Mouse (Mus musculus) midbrain, embryonic 16.5 days (tissue): Measurements from ENCODE around the gene Fgfr2. TPM values are rescaled to one million over a fixed set of nuclear protein-coding genes. Genes with fewer than 3 reads are reported as not detected.

Experiments
- ATAC-seq: fragments of 200-750 bp; cut with Nextera tagmentation; 2 replicates; pipeline ENCODE4 v1.8.0; 2017; ENCODE audit warnings: moderate TSS enrichment
- H3K27ac ChIP-seq: fragments of 300-500 bp; sonication (generic); 2 replicates; pipeline ENCODE4 v1.5.1; 2014; ENCODE audit warnings: mild to moderate bottlenecking, low read length, mixed read lengths
- H3K27me3 ChIP-seq: fragments of 300-500 bp; sonication (generic); 2 replicates; pipeline ENCODE4 v1.6.1; 2014; ENCODE audit warnings: low read depth, low read length, mixed read lengths; ENCODE audit not compliant: control insufficient read depth, insufficient read depth
- H3K36me3 ChIP-seq: fragments of 300-500 bp; sonication (generic); 2 replicates; pipeline ENCODE4 v1.6.1; 2014; ENCODE audit warnings: mild to moderate bottlenecking, low read length, moderate library complexity, mixed read lengths; ENCODE audit not compliant: control insufficient read depth, insufficient read depth
- H3K4me1 ChIP-seq: fragments of 300-500 bp; sonication (generic); 2 replicates; pipeline ENCODE4 v1.6.1; 2014; ENCODE audit warnings: mild to moderate bottlenecking, low read length, mixed read lengths; ENCODE audit not compliant: control insufficient read depth, insufficient read depth
- H3K4me2 ChIP-seq: fragments of 300-500 bp; sonication (generic); 2 replicates; pipeline ENCODE4 v1.6.1; 2014; ENCODE audit warnings: mild to moderate bottlenecking, low read length, mixed read lengths
- H3K4me3 ChIP-seq: fragments of 300-500 bp; sonication (generic); 2 replicates; pipeline ENCODE4 v1.5.1; 2014; ENCODE audit warnings: low read depth, mild to moderate bottlenecking, low read length, moderate library complexity, mixed read lengths
- H3K9ac ChIP-seq: fragments of 300-500 bp; sonication (generic); 2 replicates; pipeline ENCODE4 v1.6.1; 2014; ENCODE audit warnings: low read depth, low read length, mixed read lengths
- H3K9me3 ChIP-seq: fragments of 300-500 bp; sonication (generic); replicated peaks from 2 replicates; pipeline ENCODE4 v1.6.1; 2014; ENCODE audit warnings: mild to moderate bottlenecking, low read length, mixed read lengths; ENCODE audit not compliant: control insufficient read depth, poor library complexity, severe bottlenecking
- whole genome bisulfite sequencing: fragments of 180-500 bp; shearing (Covaris S2); extraction: QIAGEN DNeasy Blood & Tissue Kit; methylation state at CpG from one replicate; pipeline ENCODE4 v1.1.7; 2014; 5-methylcytosine and 5-hydroxymethylcytosine counted together
- polyA plus RNA-seq: library from polyadenylated mRNA; unstranded; fragments of >200 nt; fragmentation: Nextera tagmentation; extraction: Ambion mirVana; gene quantifications from 2 replicates; pipeline ENCODE4 v1.2.1, GENCODE M21; 2015

The Fgfr2 gene
- polyA plus RNA-seq, 1 experiment from 2014 or later, result 23.8 TPM

- Histone ChIP-seq H3K9ac (no peak overlapping the region), H3K27me3 (no peaks in the 10 kb centered on the region), H3K4me3 (no peak overlapping the region), H3K9me3 (no peaks in the 10 kb centered on the region), H3K4me2 (no peak overlapping the region), H3K27ac (no peak overlapping the region), H3K36me3 (no peaks in the 10 kb centered on the region), H3K4me1 (0 out of 2 replicates have a peak, but pooled peaks cover 3% of the 10 kb centered on the region)
- ATAC-seq, result no peak
- WGBS, result 57% methylated on average over 22 of the region's 22 CpGs
These were observed 2491.4 kb downstream of the Fgfr2 start for GRCm38 (mm10) chr7:130631553-130632378.

GRCm38 (mm10) chr7:130630956-130631355, 2492.2 kb downstream of the Fgfr2 start:
- 90% methylated on average over 3 of the region's 3 CpGs for WGBS
- no peak for ATAC-seq
- H3K27ac ChIP-seq, result no peak overlapping the region
- H3K4me2 ChIP-seq, result no peak overlapping the region
- no peak overlapping the region for H3K4me3 ChIP-seq
- no peak overlapping the region for H3K9ac ChIP-seq
- 0 out of 2 replicates have a peak, but pooled peaks cover 3% of the 10 kb centered on the region for H3K4me1 ChIP-seq
- H3K36me3 ChIP-seq, result no peaks in the 10 kb centered on the region
- no peaks in the 10 kb centered on the region for H3K9me3 ChIP-seq
- no peaks in the 10 kb centered on the region for H3K27me3 ChIP-seq

DNA sequence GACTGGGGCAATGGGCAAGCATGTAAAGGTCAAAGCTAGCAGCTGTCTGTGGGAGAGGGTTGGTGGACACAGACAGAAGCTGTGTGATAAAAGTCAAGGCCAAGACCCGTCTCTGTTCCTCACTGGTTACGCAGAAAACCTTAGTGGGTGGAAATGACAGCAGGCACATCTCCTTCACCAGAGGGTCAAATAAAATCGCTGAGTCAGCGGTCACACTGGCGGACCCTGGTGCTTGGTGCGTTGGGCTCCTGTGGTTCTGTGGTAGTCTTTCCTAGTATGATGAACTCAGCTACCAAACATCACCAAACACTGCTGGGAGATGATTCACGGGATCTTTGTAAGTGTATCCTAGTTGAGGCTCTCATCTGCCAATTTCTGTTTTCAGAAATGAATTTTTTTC, 2493.2 kb downstream of the Fgfr2 start:
- no peak for ATAC-seq
- WGBS, result 95% methylated on average over 7 of the region's 7 CpGs
- Histone ChIP-seq H3K9me3 (no peaks in the 10 kb centered on the region), H3K27me3 (no peaks in the 10 kb centered on the region), H3K9ac (no peak overlapping the region), H3K4me1 (0 out of 2 replicates have a peak, but pooled peaks cover 3% of the 10 kb centered on the region), H3K4me3 (no peak overlapping the region), H3K27ac (no peak overlapping the region), H3K4me2 (no peak overlapping the region), H3K36me3 (no peaks in the 10 kb centered on the region)

- H3K9me3 ChIP-seq, result no peaks in the 10 kb centered on the region
- no peak overlapping the region for H3K9ac ChIP-seq
- H3K4me3 ChIP-seq, result no peak overlapping the region
- 50% methylated on average over 1 of the region's 1 CpGs for WGBS
- no peak overlapping the region for H3K27ac ChIP-seq
- 0 out of 2 replicates have a peak, but pooled peaks cover 3% of the 10 kb centered on the region for H3K4me1 ChIP-seq
- no peak for ATAC-seq
- no peaks in the 10 kb centered on the region for H3K27me3 ChIP-seq
- no peak overlapping the region for H3K4me2 ChIP-seq
- H3K36me3 ChIP-seq, result no peaks in the 10 kb centered on the region
These were observed 2494.5 kb downstream of the Fgfr2 start for GRCm38 (mm10) chr7:130628601-130629000.

GRCm38 (mm10) chr7:130625361-130625760, 2497.8 kb downstream of the Fgfr2 start:
- no peak overlapping the region for H3K4me3 ChIP-seq
- 86% methylated on average over 7 of the region's 7 CpGs for WGBS
- ATAC-seq, result no peak

DNA sequence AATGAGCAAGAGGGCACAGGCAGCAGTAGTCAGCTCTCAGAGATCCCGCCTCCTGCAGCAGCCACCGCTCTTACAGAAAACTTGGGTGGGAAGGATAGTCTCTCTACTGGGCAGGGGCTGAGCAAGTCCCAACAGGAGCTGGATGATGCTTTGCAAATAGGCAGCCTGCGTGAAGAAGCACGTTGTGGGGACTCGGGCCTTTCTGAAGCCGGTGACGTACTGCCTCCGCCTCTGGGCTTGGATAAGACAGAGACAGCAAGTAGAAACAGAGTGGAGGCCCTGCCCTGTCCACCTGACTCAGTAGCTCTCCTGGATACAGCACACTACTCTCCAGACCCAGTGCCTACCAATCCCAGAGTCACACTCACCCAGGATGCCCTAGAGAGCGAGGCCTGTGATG, 2498.9 kb downstream of the Fgfr2 start:
- 89% methylated on average over 9 of the region's 9 CpGs for WGBS

More at GRCm38 (mm10) chr7:130625361-130625760, 2497.8 kb downstream of the Fgfr2 start:
- Histone ChIP-seq H3K9me3 (no peaks in the 10 kb centered on the region), H3K27ac (no peak overlapping the region), H3K27me3 (no peaks in the 10 kb centered on the region), H3K4me2 (no peak overlapping the region), H3K9ac (no peak overlapping the region), H3K36me3 (no peaks in the 10 kb centered on the region), H3K4me1 (no peaks in the 10 kb centered on the region)

DNA sequence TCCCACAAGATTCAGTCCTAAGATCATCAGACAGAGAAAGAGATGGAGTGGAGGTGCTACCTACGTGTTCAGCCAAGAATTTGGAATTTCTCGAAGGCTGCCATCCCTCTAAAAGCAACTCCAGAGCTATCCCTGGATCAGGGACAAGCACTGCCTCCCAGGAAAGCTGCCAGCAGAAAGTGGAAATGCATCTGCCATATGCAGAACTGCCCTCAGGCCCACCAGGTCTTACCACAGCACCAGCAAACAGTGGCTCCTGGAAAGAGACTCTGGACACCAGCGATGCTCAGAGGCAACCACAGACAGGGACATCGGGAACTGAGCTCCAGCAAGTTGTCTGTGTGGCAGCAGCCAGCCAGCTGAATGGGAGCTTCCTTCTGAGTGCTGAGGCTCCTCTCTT, 2500.8 kb downstream of the Fgfr2 start:
- Histone ChIP-seq H3K9me3 (no peaks in the 10 kb centered on the region), H3K4me3 (no peak overlapping the region), H3K27ac (no peak overlapping the region), H3K36me3 (no peaks in the 10 kb centered on the region), H3K4me1 (no peaks in the 10 kb centered on the region), H3K4me2 (no peak overlapping the region), H3K9ac (no peak overlapping the region), H3K27me3 (no peaks in the 10 kb centered on the region)
- WGBS, result 87% methylated on average over 4 of the region's 4 CpGs
- ATAC-seq, result no peak

More for the DNA sequence above, 2498.9 kb downstream of the Fgfr2 start:
- Histone ChIP-seq H3K36me3 (no peaks in the 10 kb centered on the region), H3K27ac (no peak overlapping the region), H3K27me3 (no peaks in the 10 kb centered on the region), H3K4me3 (no peak overlapping the region), H3K4me1 (no peaks in the 10 kb centered on the region), H3K9me3 (no peaks in the 10 kb centered on the region), H3K4me2 (no peak overlapping the region), H3K9ac (no peak overlapping the region)
- ATAC-seq, result no peak

- no peak overlapping the region for H3K9ac ChIP-seq
- WGBS, result 67% methylated on average over 3 of the region's 3 CpGs
- no peaks in the 10 kb centered on the region for H3K9me3 ChIP-seq
- no peak overlapping the region for H3K4me3 ChIP-seq
- no peaks in the 10 kb centered on the region for H3K4me1 ChIP-seq
- H3K4me2 ChIP-seq, result no peak overlapping the region
- no peak overlapping the region for H3K27ac ChIP-seq
- no peaks in the 10 kb centered on the region for H3K36me3 ChIP-seq
- ATAC-seq, result no peak
- H3K27me3 ChIP-seq, result no peaks in the 10 kb centered on the region
These were observed 2501.2 kb downstream of the Fgfr2 start for GRCm38 (mm10) chr7:130621953-130622352.

- Histone ChIP-seq H3K36me3 (no peaks in the 10 kb centered on the region), H3K27ac (no peak overlapping the region), H3K9me3 (no peaks in the 10 kb centered on the region), H3K9ac (no peak overlapping the region), H3K4me3 (no peak overlapping the region), H3K4me2 (no peak overlapping the region), H3K4me1 (no peaks in the 10 kb centered on the region), H3K27me3 (no peaks in the 10 kb centered on the region)
- no peak for ATAC-seq
- 90% methylated on average over 2 of the region's 2 CpGs for WGBS
These were observed 2502.1 kb downstream of the Fgfr2 start for GRCm38 (mm10) chr7:130621068-130621467.
